Mouse (Mus musculus) heart, embryonic 10.5 days (tissue): ENCODE data around the gene Vipr2. TPM values are rescaled to one million over a fixed set of nuclear protein-coding genes. Genes with fewer than 3 reads are reported as not detected.

Experiments
- DNase-seq: peaks from one replicate; pipeline ENCODE4 v3.0.0-alpha.2; 2017; ENCODE audit warnings: low spot score
- H3K27ac ChIP-seq: fragments of 300-500 bp; sonication (generic); 2 replicates; pipeline ENCODE4 v1.5.1; 2016; ENCODE audit warnings: mild to moderate bottlenecking
- H3K27me3 ChIP-seq: fragments of 300-500 bp; sonication (generic); 2 replicates; pipeline ENCODE4 v1.6.1; 2016; ENCODE audit warnings: mild to moderate bottlenecking; ENCODE audit not compliant: poor library complexity, insufficient read depth, severe bottlenecking
- H3K36me3 ChIP-seq: fragments of 300-500 bp; sonication (generic); 2 replicates; pipeline ENCODE4 v1.6.1; 2016; ENCODE audit warnings: mild to moderate bottlenecking, moderate library complexity
- H3K4me1 ChIP-seq: fragments of 300-500 bp; sonication (generic); 2 replicates; pipeline ENCODE4 v1.6.1; 2016; ENCODE audit warnings: mild to moderate bottlenecking
- H3K4me3 ChIP-seq: fragments of 300-500 bp; sonication (generic); 2 replicates; pipeline ENCODE4 v1.5.1; 2016; ENCODE audit warnings: mild to moderate bottlenecking, moderate library complexity
- H3K9me3 ChIP-seq: fragments of 300-500 bp; sonication (generic); 2 replicates; pipeline ENCODE4 v1.6.1; 2016; ENCODE audit warnings: mild to moderate bottlenecking, moderate library complexity
- WGBS: fragments of 180-500 bp; shearing (Covaris S2); methylation state at CpG from one replicate; pipeline ENCODE4 v1.1.7; 2016; 5-methylcytosine and 5-hydroxymethylcytosine counted together
- microRNA-seq: library from miRNA; unstranded; fragments of <30 nt; microRNA quantifications from one replicate; pipeline ENCODE4, GENCODE M21; 2017
- polyA plus RNA-seq: library from polyadenylated mRNA; unstranded; fragments of >200 nt; fragmentation: Nextera tagmentation; extraction: Ambion mirVana; gene quantifications from 2 replicates; pipeline ENCODE4 v1.2.1, GENCODE M21; 2016

The Vipr2 gene
- polyA plus RNA-seq, 1 experiment from 2014 or later = 1.8 TPM

GRCm38 (mm10) chr12:116193952-116194351 lies 116.4 kb downstream of the Vipr2 start:
- Histone ChIP-seq H3K27me3 (no peaks in the 10 kb centered on the region), H3K27ac (no peak overlapping the region), H3K4me3 (no peak overlapping the region), H3K36me3 (no peaks in the 10 kb centered on the region), H3K4me1 (no peaks in the 10 kb centered on the region), H3K9me3 (no peaks in the 10 kb centered on the region)
- DNase-seq = no peak
- 76% methylated on average over 6 of the region's 6 CpGs for WGBS

GRCm38 (mm10) chr12:116194641-116195040 lies 117.1 kb downstream of the Vipr2 start:
- Histone ChIP-seq H3K9me3 (no peaks in the 10 kb centered on the region), H3K36me3 (no peaks in the 10 kb centered on the region), H3K27me3 (no peaks in the 10 kb centered on the region), H3K4me1 (no peaks in the 10 kb centered on the region), H3K27ac (no peak overlapping the region), H3K4me3 (no peak overlapping the region)
- no peak for DNase-seq

Small RNA genes within 50 kb of the gene (microRNA-seq; reads per million reads assigned to microRNA genes)
- gene Gm44372 = not detected

Other genes with a start within 250 kb of the Vipr2 start
- gene Zfp386, start 30.0 kb upstream of the Vipr2 start, polyA plus RNA-seq = 32.0 and 37.4 TPM in 2 replicates
- 3.6 and 9.8 TPM in 2 replicates for gene Wdr60, start 185.3 kb downstream of the Vipr2 start, polyA plus RNA-seq
- gene Gm11027, start 197.7 kb downstream of the Vipr2 start, polyA plus RNA-seq = not detected in 2 replicates
- gene Esyt2, start 203.5 kb downstream of the Vipr2 start, polyA plus RNA-seq = 12.5 and 14.7 TPM in 2 replicates